Mouse (Mus musculus) heart, embryonic 13.5 days (tissue): Measurements from ENCODE around the gene Ifitm2. TPM values are rescaled to one million over a fixed set of nuclear protein-coding genes. Genes with fewer than 3 reads are reported as not detected.
A peak's percentile ranks its signal among the peaks of the same experiment; 100 is the strongest.

Source experiments
- ATAC-seq: fragments of 200-750 bp; cut with Nextera tagmentation; 2 replicates; pipeline ENCODE4 v1.8.0; 2017; ENCODE audit warnings: moderate TSS enrichment; ENCODE audit not compliant: insufficient number of reproducible peaks, low FRiP score, low TSS enrichment; ENCODE audit errors: extremely low read depth
- H3K27ac ChIP-seq: fragments of 300-500 bp; sonication (generic); replicated peaks from 2 replicates; pipeline ENCODE4 v1.5.1; 2015; ENCODE audit warnings: moderate library complexity, mild to moderate bottlenecking, inconsistent platforms
- H3K27me3 ChIP-seq: fragments of 300-500 bp; sonication (generic); replicated peaks from 2 replicates; pipeline ENCODE4 v1.6.1; 2015; ENCODE audit warnings: mild to moderate bottlenecking, inconsistent platforms
- H3K36me3 ChIP-seq: fragments of 300-500 bp; sonication (generic); 2 replicates; pipeline ENCODE4 v1.6.1; 2015; ENCODE audit warnings: mild to moderate bottlenecking, inconsistent platforms
- H3K4me1 ChIP-seq: fragments of 300-500 bp; sonication (generic); 2 replicates; pipeline ENCODE4 v1.6.1; 2015; ENCODE audit warnings: inconsistent platforms
- H3K4me2 ChIP-seq: fragments of 300-500 bp; sonication (generic); 2 replicates; pipeline ENCODE4 v1.6.1; 2015; ENCODE audit warnings: inconsistent platforms, mild to moderate bottlenecking, moderate library complexity
- H3K4me3 ChIP-seq: fragments of 300-500 bp; sonication (generic); 2 replicates; pipeline ENCODE4 v1.5.1; 2015; ENCODE audit warnings: moderate library complexity, mild to moderate bottlenecking, inconsistent platforms
- H3K9ac ChIP-seq: fragments of 300-500 bp; sonication (generic); 2 replicates; pipeline ENCODE4 v1.6.1; 2015; ENCODE audit warnings: inconsistent platforms, mild to moderate bottlenecking, moderate library complexity
- H3K9me3 ChIP-seq: fragments of 300-500 bp; sonication (generic); 2 replicates; pipeline ENCODE4 v1.6.1; 2016; ENCODE audit warnings: inconsistent platforms
- WGBS: fragments of 180-500 bp; shearing (Covaris S2); methylation state at CpG from one replicate; pipeline ENCODE4 v1.1.7; 2015; ENCODE audit warnings: mixed read lengths; 5-methylcytosine and 5-hydroxymethylcytosine counted together
- polyA plus RNA-seq: library from polyadenylated mRNA; unstranded; fragments of >200 nt; fragmentation: Nextera tagmentation; extraction: Ambion mirVana; gene quantifications from 2 replicates; pipeline ENCODE4 v1.2.1, GENCODE M21; 2015

Ifitm2 gene
- polyA plus RNA-seq, 1 experiment from 2014 or later = 505 TPM

DNA sequence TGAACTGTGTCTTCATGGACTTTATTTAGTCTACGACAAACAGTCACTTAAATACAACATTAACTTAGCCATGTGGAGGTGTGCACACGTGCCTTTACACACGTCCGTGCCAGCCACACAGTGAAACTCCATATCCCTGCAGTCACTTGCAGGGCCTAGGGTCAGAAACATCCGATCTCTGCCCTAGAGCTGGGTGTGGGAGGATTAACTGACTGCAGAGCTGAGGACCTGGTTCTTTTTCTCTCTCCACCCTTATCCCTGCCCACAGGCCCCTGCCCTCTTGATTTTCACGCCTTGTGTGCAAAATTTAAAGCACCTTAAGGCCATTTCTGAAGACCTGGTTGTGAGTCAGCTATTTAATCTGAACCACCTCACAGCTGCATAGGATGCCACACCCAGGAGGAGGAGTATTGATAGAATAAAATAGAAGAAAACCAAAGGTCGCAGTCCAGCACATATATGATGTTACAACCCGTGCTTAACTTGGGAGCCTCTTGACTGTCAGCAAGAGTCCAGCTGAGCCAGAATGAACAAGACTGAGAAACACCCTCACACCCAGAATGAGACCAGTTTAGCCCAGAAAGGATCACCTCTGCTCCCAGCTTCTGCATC is 35.3 kb downstream of the Ifitm2 start, which contains the start of gene Nlrp6:
Gene Nlrp6, plus strand, starts transcription at position 485 of the 612 bp plus-strand sequence.
- Histone ChIP-seq H3K4me3 (no peak within 1 kb of the TSS), H3K4me1 (peaks cover 14% of the 10 kb centered on the region), H3K4me2 (no peak within 1 kb of the TSS), H3K27ac (no peak within 1 kb of the TSS), H3K27me3 (peaks cover 93% of the 10 kb centered on the region), H3K9me3 (no peaks in the 10 kb centered on the region), H3K36me3 (no peaks in the 10 kb centered on the region), H3K9ac (no peak within 1 kb of the TSS)
- WGBS = 66% methylated on average over 8 of the region's 8 CpGs
- ATAC-seq = no peak

DNA sequence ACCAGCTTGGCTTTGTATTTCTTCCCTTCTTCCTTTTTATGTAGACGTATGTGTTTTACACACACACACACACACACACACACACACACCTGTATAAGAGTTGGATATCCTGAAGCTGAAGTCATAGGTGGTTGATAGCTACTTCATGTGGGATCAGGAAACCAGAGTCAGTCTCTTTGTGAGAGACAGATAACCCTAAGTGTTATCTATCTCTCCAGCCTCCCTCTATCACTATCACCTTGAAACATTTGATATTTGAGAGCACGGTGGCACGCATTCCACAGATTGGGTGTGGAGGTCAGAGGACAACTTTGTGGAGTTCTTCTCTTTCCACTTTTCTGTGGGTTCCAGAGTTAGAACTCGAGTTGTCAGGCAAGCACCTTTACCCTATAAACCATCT is 35.9 kb downstream of the Ifitm2 start:
- no peak for ATAC-seq
- no peak overlapping the region for H3K9ac ChIP-seq
- WGBS = 31% methylated on average over 4 of the region's 4 CpGs

DNA sequence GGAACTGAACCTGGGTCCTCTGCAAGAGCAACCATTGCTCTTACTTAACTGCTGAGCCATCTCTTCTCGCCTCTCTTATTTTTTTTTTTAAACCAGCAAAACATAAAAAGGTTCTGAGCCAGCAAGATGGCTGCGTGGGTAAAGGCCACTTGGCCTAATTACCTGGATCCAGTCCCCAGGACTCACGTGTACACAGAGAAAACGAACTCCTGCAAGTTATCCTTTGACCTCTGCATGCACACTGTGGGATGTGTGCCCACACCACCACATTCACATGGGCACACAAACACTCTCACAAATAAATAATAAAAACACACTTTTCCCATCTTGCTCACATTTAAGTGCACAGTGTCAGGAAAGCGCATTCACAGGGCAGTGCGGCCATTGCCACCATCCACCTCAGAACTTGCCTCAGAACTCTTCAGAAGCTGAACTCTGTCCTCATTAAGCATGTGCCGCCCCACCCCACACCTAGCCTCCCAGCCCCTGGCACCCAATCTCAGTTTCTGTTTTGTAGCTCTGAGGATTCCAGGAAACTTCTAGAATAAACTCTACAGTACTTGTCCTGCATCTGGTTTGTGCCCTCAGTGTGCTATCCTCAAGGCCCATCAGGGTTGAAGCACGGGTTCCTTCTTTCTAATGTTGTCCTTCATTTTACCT is 41.6 kb downstream of the Ifitm2 start:
- no peaks in the 10 kb centered on the region for H3K4me1 ChIP-seq
- no peak overlapping the region for H3K4me2 ChIP-seq
- ATAC-seq = no peak
- WGBS = 75% methylated on average over 8 of the region's 8 CpGs
- no peak overlapping the region for H3K4me3 ChIP-seq
- no peaks in the 10 kb centered on the region for H3K36me3 ChIP-seq
- peaks cover 45% of the 10 kb centered on the region for H3K27me3 ChIP-seq
- no peak overlapping the region for H3K27ac ChIP-seq
- no peak overlapping the region for H3K9ac ChIP-seq
- H3K9me3 ChIP-seq = no peaks in the 10 kb centered on the region

More for the DNA sequence above, 35.9 kb downstream of the Ifitm2 start:
- H3K27ac ChIP-seq = no peak overlapping the region
- H3K9me3 ChIP-seq = no peaks in the 10 kb centered on the region
- H3K4me2 ChIP-seq = no peak overlapping the region
- no peaks in the 10 kb centered on the region for H3K36me3 ChIP-seq
- peaks cover 14% of the 10 kb centered on the region for H3K4me1 ChIP-seq
- H3K27me3 ChIP-seq = peaks cover 87% of the 10 kb centered on the region
- H3K4me3 ChIP-seq = no peak overlapping the region

DNA sequence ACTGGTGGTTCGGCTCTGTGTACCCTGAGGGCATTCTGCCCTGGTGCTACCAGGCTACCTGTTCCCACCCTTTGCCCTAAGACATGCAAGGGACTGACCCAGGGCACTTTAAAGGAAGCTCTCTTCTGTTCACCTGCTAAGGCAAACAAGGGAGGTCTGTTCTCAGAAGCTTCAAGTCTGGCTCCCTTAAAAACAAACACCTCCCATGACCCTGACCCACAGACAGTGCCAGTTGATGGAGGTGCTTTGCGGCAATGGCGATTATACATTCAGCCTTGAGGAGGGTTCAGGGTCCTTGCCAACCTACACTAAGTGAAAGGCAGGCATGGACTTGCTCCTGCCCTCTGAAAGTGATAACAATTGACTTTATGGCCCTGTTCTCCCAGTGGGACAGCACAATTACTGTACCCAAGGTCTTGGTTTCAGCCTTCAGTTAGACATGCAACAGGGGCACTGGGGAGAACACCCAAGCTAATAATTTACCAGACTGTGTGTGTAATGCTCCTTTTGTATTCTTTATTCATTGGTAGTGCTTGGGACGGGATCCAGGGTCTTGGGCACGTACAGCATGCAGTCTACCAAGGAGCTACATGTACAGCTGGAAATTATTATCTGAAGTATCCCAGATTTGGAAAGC is 42.8 kb downstream of the Ifitm2 start:
- Histone ChIP-seq H3K4me1 (peaks cover 4% of the 10 kb centered on the region; the same call in 1 of the 2 replicates), H3K9ac (no peak overlapping the region), H3K9me3 (no peaks in the 10 kb centered on the region), H3K4me2 (no peak overlapping the region), H3K27ac (no peak overlapping the region), H3K27me3 (peaks cover 36% of the 10 kb centered on the region), H3K4me3 (no peak overlapping the region), H3K36me3 (no peaks in the 10 kb centered on the region)
- 71% methylated on average over 5 of the region's 5 CpGs for WGBS
- no peak for ATAC-seq

DNA sequence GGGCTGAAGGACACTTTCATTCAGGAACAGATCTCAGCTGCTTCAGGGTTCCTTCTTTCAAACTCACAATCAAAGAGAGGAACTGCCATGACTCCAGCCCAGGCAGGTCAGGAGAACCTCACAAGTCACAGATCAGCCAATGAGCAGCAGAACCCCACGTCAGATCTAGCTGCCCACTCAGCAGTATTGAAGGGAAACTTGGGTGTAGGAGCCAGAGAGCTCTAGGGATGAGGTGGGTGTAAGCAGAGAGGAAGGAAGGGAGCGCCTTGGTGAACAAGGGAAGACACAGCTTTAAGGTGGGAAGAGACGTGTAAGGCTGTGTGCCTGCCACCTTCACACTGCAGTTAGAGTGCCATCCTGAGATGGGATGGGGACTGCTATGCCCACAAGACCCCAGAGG is 43.5 kb downstream of the Ifitm2 start:
- H3K27me3 ChIP-seq = peaks cover 30% of the 10 kb centered on the region
- H3K9ac ChIP-seq = no peak overlapping the region
- H3K36me3 ChIP-seq = no peaks in the 10 kb centered on the region
- no peak for ATAC-seq
- no peak overlapping the region for H3K27ac ChIP-seq
- H3K4me2 ChIP-seq = no peak overlapping the region
- 47% methylated on average over 3 of the region's 3 CpGs for WGBS
- H3K9me3 ChIP-seq = no peaks in the 10 kb centered on the region
- H3K4me1 ChIP-seq = peaks cover 4% of the 10 kb centered on the region; the same call in 1 of the 2 replicates
- H3K4me3 ChIP-seq = no peak overlapping the region

DNA sequence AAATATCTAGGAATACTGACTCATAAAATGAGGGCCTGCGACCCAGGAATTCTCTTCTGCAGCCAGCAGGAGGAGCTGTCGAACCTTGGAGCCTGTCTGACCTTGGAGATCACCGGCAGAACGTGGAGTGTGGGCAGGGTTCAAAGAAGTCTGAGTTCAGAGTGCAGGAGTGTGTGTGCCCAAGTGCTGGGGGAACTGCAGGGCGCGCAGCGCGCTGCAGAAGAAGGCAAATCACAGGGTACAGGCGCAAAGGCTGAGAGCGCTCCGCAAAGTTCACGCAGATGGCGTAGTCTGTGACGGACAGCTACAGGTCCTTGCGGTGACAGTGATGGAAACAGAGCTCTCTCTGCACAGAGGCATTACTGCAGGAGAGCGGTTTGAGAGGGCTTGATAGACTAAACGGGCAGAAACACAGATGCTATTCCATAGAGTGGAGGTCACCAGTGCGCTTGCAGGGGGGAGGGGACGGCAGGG is 47.1 kb downstream of the Ifitm2 start:
- no peaks in the 10 kb centered on the region for H3K36me3 ChIP-seq
- no peak for ATAC-seq
- peak overlapping the region; percentile 88 for H3K4me2 ChIP-seq
- peak overlapping the region; percentile 76 for H3K9ac ChIP-seq
- peak overlapping the region; percentile 56 for H3K4me3 ChIP-seq
- H3K27me3 ChIP-seq = peaks cover 27% of the 10 kb centered on the region
- 2% methylated on average over 19 of the region's 19 CpGs for WGBS
- H3K27ac ChIP-seq = no peak overlapping the region
- peaks cover 4% of the 10 kb centered on the region; the same call in 1 of the 2 replicates for H3K4me1 ChIP-seq
- no peaks in the 10 kb centered on the region for H3K9me3 ChIP-seq

DNA sequence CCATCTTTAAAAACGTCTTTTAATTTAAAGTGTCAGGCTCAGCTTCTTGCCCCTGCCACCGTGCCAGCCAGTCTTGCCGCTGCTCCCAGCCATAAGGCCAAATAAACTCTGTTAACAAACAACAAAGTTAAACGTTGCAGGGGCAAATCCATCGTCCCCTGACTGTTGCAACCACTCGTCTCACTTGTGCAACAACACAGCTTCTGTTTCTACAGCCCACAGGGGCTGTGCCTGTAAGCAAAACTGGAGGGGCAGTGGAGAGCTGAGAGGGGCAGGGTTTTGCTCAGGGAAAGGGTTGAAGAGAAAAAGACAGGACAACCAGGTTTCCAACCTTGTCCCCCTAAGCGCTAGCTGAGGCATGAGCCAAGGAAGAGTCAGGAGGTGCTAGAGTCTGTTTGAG is 47.6 kb downstream of the Ifitm2 start:
- 45% methylated on average over 7 of the region's 7 CpGs for WGBS
- Histone ChIP-seq H3K4me3 (no peak overlapping the region), H3K9ac (no peak overlapping the region), H3K36me3 (no peaks in the 10 kb centered on the region), H3K9me3 (no peaks in the 10 kb centered on the region), H3K27ac (no peak overlapping the region), H3K4me2 (no peak overlapping the region; the same call in 1 of the 2 replicates), H3K4me1 (peaks cover 4% of the 10 kb centered on the region; the same call in 1 of the 2 replicates), H3K27me3 (peaks cover 27% of the 10 kb centered on the region)
- ATAC-seq = no peak

DNA sequence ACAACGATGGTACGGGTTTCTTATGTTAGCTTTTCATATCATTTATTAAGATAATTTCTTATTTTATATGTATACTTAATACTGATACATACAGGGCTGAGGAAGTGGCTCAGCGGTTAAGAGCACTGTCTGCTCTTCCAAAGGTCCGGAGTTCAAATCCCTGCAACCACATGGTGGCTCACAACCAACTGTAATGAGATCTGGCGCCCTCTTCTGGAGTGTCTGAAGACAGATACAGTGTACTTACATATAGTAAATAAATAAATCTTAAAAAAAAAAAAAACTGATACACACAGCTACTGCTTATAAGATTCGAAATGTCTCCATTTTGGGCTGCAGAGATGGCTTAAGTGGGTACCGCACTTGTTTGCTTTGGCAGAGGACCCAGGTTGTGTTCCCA is 48.1 kb downstream of the Ifitm2 start:
- 72% methylated on average over 7 of the region's 7 CpGs for WGBS

DNA sequence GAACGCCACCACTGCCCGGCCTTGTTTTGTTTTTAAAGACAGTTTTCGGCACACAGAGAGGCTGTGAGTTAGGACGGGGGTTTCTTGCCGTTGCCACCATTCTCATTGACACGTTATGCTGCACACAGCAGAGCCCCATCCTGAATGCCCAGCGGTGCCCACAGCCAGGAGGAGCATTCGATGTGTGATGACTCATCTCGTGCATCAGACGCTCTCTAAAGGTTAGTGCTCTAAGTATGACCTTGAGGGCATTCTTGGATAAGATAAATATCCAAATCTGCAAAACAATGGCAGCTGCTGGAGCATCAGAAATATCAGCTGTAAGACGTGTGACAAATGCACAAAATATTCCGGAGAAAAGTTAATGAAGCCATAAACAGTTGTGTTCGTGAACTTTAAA is 48.7 kb downstream of the Ifitm2 start:
- no peak overlapping the region for H3K4me3 ChIP-seq

More for the DNA sequence above, 48.1 kb downstream of the Ifitm2 start:
- Histone ChIP-seq H3K9me3 (no peaks in the 10 kb centered on the region), H3K36me3 (no peaks in the 10 kb centered on the region), H3K9ac (no peak overlapping the region), H3K27me3 (peaks cover 23% of the 10 kb centered on the region), H3K4me1 (peaks cover 4% of the 10 kb centered on the region; the same call in 1 of the 2 replicates), H3K4me2 (no peak overlapping the region), H3K4me3 (no peak overlapping the region), H3K27ac (no peak overlapping the region)
- ATAC-seq = no peak

DNA sequence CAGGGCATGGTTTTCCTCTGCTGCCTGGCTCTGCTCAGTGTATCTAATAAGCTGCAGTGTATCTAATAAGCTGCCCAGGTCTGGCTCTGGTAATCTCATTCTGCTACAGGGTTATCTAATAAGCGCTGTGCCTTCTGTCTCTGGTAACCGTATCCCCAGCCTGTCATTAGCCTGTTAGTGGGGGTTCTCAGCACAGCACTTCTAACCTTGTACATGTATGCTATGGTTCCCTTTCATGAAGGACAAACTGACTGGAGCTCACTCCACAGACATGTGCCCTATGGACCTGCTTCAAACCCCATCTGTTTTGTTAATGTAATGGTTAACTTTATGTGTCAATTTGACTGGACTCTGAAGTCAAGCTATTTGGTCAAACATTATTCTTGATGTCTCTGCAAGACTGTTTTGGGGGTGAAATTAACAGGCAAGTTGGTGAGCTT is 50.1 kb downstream of the Ifitm2 start:
- Histone ChIP-seq H3K4me2 (no peak overlapping the region), H3K9ac (no peak overlapping the region), H3K9me3 (no peaks in the 10 kb centered on the region), H3K27ac (no peak overlapping the region), H3K36me3 (no peaks in the 10 kb centered on the region), H3K27me3 (peaks cover 15% of the 10 kb centered on the region; the same call in 1 of the 2 replicates), H3K4me1 (peaks cover 11% of the 10 kb centered on the region), H3K4me3 (no peak overlapping the region)
- ATAC-seq = no peak
- WGBS = 32% methylated on average over 2 of the region's 2 CpGs

More for the DNA sequence above, 48.7 kb downstream of the Ifitm2 start:
- no peak overlapping the region for H3K27ac ChIP-seq
- H3K4me1 ChIP-seq = peaks cover 4% of the 10 kb centered on the region; the same call in 1 of the 2 replicates
- H3K9me3 ChIP-seq = no peaks in the 10 kb centered on the region
- ATAC-seq = no peak
- H3K27me3 ChIP-seq = peaks cover 18% of the 10 kb centered on the region
- WGBS = 73% methylated on average over 13 of the region's 13 CpGs
- no peak overlapping the region for H3K4me2 ChIP-seq
- no peaks in the 10 kb centered on the region for H3K36me3 ChIP-seq
- H3K9ac ChIP-seq = no peak overlapping the region; the same call in 1 of the 2 replicates
